Mouse (Mus musculus): ENCODE results near the gene Dao.
A peak's percentile ranks its signal among the peaks of the same experiment; 100 is the strongest.

Dao gene

DNA sequence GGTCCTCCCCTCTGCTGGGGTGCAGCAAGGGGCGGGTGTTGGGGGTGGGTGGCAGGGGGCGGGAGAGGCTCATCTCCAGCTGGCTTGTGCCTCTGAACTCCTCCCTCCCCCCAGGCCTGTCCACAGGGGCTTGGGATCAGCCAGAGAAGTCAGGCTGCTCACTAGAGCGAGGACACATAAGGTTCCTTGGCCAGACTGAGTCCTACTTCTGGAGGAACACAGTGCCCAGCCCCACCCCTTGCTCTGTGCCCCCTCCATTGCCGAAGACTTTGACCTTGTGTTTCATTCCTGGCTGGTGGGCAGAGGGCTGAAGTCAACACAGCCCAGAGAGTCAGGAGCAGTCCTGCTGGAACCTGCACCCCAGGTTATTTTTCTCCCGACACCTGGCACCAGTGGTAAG, at the start of gene Dao:
Dao (plus strand) TSS at position 162 of the 400 bp plus-strand sequence.
- no peak for DNase-seq

DNA sequence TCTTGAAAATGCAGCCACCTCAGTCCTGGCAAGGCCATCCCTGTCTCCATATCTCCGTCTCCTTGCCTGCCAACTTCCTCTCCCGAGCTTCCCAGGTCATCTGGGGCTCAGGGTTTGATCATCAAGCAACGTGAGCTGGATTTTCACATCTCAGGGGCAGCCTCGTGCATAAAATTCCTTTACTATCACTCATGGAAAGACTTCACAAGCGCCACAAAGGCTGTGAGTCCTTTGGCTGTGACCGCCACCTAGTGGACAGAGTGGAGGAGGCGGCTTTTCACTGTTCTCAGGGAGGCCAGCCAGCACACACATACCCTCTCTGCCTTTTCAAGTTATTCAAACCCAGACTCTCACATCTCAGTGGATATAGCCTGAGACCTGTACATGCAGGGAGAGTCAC, 49.1 kb upstream of the Dao start:
- DNase-seq = peak; percentile 86

DNA sequence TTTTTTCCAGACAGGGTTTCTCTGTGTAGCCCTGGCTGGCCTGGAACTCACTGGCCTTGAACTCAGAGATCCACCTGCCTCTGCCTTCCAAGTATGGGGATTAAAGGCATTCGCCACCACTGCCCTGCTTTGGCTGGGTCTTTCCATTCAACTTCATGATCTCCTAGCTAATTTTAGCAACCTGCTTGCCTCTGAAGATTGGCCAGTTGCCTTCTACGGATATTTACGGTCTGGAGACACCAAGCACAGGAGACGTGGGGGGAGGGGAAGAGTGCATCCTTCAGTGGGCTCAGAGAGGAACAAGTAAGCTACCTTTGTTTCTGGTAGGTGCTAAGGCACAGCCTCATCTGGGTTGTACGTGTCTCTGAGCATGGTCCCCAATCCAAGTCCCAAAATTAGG, 48.2 kb upstream of the Dao start:
- peak; percentile 33 for DNase-seq

DNA sequence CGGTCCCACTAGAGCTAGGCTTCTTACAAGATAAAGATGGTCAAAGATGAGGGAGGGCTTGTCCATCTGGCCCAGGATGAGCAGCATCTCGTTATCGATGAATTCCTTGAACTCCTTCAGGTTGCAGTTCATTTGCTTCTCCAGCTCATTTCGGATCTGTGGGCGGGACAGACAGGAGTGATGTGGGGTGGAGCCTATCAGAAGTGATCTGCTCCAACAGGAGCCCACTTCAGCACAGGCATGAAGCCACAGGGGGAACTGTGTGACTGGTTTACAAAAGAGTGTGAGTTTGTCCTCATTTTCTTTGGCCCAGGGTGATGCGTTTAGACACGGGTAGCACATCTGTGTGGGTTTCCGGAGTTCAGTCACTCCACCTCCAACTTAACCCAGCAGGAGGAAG, 47.8 kb upstream of the Dao start:
- no peak for DNase-seq

DNA sequence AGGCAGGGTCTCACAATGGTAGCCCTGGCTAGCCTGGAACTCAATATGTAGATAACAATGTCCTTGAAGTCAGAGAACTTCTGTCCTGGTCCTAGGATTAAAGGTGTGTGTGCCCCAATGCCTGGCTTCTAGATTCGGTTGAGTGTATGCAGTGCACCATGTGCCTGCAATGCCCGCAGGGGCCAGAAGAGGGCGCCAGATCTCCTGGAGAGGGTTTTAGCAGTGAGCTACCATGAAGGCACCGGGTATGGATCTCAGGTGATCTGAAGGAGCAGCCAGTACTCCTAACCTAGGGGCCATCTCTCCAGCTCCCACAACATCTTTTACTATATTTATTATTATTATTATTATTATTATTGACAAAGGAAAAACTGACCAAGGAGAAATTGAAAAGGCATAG, 47.0 kb upstream of the Dao start:
- DNase-seq = peak; percentile 84

DNA sequence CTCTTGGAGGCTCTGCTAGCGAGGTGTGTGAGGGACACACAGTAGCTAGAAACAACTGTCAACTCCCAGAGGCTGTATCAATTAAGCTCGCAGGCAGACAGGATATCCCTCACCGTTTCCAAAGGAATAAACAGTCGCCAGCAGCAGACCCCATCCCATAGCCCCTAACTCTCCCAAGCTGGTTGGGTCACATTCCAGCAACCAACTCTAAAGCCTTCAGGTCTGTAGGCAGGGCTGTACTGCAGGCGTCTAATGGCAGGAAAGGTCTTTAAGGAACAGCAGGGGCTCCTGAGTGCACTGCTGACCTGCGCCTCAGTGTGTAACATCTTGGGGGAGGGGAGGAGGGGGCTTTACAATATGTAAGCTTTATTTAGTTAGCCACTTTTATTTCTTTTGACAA, 44.5 kb upstream of the Dao start:
- DNase-seq = no peak

DNA sequence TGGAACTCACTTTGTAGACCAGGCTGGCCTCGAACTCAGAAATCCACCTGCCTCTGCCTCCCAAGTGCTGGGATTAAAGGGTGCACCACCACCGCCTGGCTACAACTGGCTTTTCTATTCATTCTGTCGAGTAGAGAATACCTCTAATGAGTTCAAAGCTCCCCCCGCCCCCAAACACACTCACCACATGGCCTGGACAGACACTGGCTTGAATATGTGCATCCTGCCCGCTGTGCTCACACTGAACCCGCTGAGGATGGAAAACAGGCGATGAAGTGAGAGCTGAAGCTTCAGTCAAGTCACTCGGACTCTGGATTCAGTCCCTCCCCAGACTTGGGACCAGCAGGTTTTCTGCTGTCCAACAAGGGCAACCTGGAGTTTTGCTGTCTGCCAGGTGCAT, 43.1 kb upstream of the Dao start:
- no peak for DNase-seq

DNA sequence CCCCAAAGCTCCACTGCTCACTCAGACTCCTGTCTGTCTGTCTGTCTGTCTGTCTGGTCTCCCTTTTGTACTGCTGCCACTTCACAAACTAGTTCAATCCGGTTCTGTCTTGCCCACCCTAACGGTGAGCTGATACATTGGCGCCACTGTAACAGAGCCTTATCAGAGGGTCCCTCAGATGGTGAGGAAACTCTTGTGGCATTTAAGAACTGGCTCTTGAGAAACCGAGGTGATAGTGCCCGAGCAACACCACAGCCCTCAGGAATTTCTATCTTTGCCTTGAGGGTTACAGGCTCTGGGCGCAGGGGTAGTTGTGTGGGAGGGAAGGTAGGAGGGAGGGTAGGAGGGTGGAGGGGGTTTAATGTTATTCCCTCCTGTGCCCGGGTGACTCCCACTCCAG, 41.7 kb upstream of the Dao start:
- DNase-seq = no peak

DNA sequence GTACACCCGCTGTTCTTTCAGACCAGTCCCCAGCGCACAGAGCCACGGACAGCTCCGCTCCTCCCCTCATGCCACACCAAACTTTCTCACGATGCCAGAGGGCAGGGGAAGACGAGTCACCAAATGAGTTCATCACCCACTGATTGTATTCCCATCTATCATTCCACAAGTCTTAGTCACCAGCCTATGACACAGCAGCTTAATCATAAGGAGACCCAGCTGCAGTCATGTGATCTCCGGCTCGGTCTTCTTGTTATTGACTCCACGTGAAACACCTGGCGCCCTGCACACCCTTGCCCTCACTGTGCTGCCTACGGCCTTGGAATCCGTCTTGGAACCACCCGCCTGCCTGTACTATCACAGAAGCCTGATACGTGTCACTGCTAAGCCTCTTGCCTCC, 38.5 kb upstream of the Dao start:
- no peak for DNase-seq

DNA sequence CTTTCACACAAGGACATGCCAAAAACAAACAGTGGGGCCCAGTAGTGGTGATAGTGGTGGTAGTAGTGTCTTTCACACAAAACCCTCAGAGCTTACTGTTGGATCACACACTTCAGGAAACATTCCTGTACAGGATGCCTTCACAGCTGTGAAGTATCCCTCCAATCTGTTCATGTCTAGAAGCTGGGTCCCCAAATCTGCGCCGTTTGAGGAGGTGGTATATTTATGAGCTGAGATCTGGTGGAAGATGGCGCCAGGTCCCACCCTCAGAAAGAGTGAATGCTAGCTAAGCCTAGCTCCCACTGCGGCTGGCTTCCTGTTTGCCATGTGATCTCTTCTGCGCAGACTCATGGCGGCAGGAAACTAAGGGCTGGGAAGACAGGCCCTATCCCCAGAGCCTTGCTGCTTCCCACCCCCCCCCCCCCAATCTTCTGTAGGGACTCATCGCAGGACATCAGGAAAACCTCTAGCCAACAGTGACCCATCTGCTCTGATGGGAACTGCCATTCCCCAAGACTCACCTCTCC, 37.8 kb upstream of the Dao start:
- DNase-seq = no peak

DNA sequence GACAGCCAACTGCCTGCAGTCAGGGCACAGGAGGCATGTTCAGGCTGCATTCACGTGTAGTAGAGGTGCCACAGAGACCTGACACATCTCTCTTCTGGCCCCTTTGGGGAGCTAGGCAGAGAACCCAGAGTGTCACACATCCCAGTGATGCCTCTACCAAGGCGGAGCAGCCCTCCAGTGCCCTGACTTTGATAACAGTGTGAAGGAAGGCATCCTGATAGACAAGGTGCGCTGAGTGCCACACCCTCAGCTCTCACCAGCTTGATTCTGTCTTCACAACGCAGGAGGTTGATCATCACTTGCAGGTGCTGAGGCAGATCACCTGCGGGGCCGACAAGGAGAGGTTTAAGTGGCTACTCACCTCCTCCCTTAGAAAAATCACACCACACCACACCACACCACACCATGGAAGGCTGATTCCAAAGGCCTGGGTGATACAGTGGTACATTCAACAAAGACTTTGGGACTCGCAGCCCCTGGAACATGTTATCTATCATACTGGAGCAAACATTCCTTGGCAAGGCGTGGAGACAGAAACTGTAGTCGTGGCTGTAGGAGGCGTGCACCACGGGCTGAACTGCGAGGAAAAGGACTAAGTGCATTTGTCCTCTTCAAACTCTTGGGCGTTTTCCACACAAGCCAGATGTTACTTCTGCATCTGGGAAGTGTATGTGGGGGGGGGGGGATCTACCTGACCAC, 36.9 kb upstream of the Dao start:
- DNase-seq = no peak

DNA sequence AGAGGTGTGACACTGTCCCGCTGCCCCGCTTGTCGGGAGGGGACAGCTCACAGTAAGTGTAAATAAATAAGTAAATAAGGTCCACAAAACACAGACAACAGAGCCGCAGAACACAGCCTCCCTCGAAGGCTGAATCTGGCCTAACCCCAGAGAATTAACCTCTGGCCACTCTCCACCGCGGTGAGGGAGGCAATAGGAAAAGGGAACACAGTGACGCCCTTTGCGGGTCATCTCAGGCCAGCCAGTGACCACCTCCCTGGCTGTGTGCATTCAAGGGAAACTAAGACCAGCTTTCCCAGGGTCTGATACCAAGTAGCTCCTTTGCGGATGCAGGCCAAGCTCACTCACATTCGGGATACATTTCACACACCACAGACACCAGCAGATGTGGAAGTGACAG, 35.1 kb upstream of the Dao start:
- DNase-seq = no peak

DNA sequence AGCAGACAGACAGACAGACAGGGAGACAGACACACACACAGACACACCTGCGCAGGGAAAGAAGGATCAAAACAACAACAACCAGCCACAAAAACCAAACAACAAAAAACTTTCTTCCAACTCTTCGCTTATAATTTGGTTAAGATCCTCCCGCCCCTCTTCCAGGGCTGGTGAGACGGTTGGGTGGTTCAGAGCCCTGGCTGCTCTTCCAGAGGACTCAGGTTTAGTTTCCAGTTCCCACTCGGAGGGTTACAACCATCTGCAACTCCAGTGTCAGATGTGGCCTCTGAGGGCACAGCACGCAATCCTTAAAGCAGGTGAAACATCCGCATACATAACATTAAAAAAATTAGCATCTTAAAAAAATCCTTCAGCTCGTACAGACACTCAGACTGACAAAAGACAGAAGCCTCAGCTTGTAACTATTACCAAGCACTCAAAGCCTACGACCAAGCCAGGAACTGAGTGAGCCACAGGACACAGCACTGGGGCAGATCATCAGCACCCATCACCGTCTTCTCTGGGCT, 32.0 kb upstream of the Dao start:
- no peak for DNase-seq

DNA sequence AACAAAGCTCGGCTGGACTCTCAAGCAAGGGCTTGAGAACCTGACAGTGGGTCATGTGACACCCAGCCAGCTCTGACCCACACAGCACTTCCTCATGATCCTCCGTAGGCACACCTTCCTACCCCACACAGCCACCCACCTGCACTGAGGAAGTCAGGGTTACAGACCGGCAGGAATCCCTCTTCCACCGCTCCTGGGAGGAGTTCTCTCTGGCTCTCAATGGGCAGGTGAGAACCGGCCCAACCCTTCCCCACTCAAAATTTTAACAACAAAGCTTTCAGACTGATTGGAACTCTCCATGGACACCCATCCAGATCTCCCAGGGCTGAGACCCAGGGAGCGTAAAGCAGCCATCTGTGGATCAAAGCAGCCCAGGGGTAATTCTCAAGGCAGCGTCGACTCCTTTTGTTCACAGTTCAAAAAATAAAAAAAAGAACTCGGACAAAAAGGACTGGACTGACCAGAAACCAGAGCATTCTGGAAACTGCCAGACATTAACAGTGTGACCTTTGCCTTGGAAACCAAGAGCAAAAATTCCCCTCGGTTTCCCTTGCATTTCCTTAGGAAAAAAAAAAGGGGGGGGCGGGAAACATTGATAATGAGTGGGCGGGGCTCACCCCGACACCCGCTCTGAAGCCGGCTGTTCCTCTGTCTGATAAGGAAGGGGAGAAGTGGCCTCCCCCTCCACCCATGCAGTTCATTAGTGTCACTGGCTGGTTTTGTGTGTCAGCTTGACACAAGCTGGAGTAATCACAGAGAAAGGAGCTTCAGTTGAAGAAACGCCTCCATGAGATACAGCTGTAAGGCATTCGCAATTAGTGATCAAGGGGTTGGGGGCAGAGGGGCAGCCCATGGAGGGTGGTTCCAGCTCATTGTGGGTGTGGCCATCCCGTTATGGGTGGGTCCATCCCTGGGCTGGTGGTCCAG, 30.7 kb upstream of the Dao start:
- DNase-seq = no peak

DNA sequence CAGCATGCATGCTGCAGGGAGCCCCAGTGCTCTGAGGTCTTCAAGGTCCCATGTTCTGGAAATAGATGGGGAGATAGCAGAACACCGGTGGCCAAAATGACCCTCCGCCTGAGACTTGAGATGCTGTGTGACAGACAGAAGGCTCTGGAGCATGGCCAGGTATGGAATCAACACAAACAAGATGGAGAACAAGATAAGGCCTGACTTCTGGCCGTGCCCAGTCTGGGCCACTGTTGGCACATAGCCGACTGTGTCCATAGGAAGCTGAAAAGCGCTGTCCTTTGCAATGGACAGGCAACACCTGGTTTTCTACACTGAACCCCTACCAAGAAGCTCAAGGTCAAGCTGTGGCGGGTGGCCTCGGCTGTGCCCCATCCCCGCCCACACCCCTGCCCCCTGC, 29.7 kb upstream of the Dao start:
- DNase-seq = no peak

DNA sequence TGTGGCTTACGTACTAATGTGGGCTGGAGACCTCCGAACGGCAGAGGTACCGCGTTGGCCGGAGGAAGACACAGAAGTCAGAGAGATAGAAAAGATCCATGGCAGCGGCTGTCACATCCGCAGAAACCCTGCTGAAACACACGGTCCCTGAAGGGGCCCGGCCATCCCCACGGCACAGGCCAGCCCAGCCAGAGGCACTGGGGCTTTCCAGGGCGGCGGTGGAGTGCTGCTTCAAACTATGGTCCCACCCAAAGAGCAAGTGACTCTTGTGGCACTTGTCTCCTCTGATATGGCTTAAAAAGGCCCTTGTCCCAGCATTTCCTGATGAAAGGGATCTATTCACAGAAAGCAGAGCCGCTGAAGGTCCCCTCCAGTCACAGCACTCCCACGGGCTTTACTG, 28.9 kb upstream of the Dao start:
- DNase-seq = no peak

DNA sequence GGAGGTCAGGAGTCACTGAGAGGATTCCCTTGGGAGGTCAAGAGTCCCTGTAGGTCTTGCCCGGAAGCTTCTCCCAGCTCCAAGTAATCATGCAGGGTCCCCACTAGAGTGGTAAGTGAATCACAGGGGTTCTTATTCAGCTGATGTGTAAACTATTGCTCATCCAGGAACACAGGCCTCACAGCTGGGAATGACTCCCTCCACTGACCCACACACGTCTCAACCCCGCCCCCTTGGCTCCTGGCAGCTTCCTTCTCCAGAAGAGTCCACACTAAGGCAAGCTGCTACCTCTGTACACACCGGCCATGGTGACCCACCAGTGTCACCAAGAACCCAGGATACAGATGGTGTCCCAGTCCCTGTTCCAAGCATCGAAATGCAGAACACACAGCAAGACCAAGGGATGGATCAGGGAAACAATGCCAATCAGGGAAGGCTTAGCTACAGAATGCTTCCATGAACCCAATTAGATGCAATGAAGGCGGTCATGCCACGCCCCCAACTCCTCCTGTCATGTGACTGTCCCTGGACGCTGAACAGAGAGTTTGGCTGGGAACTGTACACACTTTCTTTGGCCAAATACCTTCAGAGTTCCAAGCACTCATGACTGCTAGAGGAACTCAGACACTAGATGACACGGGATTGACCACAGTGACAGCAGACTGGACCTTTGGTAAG, 27.8 kb upstream of the Dao start:
- no peak for DNase-seq

DNA sequence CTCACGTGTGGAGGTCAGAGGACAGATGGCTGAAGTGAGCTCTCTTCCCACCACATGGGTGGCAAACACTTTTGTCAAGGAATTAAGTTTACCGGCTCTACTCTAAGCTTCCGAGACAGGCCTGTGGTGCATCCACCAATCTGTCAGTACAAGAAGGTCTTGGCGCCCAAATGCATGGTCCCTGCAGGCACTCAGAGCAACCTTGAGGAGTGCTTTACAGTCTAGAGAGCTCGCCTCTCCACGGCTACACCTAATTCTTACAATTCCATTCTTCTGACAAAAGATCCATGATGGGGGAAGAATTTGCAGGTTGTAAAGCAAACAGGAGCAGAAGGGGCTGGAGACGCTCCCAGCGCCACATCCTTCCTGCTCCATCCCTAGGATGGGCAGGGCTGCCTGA, 26.9 kb upstream of the Dao start:
- DNase-seq = no peak

DNA sequence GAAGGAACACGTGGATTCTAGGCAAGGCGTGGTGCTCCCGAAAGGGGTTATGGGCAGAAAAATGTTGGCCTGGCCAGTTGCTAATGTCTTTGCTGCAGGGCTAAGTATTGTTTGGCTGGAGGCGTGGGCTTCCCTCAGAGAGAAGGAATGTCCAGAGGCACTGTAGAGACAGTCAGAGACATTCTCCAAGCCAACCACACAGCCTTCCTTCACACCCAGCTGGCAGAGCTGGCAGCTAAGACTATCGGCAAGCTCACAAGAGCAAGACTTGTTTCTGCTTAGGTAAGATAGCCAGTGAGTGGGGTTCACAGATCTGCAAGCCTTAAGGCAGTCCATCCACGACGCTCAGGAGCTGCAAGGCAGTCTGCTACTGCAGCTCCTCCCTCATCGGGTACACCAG, 26.2 kb upstream of the Dao start:
- DNase-seq = no peak

DNA sequence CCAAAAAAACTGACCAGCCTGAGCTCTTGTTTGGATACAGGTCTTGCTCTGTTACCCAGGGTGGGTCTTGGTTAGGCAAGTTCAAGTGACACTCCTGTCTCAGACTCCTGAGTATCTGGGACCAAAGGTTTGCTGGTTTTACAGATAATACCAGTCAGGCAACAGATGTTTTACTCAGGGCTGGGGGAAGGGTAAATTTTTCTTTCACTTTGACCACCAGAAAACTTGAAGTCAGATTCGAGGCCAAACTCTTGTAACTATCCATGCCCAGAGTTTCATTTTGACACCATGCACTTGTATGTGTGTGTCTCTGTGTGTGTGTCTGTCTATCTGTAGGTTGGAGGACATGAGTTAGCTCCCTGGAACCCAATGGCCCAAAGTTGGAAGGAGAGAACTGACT, 23.0 kb upstream of the Dao start:
- DNase-seq = no peak

DNA sequence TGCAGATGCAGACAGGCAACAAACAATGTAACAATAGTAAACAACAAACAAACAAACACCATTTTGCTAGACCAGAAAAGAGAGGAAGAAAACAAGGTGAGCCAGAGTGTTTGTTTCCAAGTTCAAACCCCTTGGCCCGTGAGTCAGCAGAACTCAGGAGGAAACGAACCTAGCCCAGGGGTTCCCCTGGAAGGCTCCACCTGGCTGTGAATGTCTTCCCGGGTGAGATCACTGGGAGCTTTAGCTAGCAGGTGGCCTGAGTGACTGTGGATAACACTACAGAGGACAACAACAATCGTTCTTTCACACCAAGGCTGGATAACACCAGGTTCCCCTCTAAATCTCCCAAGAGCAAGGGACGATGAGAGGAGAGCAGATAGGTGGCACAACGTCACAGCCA, 22.3 kb upstream of the Dao start:
- no peak for DNase-seq

DNA sequence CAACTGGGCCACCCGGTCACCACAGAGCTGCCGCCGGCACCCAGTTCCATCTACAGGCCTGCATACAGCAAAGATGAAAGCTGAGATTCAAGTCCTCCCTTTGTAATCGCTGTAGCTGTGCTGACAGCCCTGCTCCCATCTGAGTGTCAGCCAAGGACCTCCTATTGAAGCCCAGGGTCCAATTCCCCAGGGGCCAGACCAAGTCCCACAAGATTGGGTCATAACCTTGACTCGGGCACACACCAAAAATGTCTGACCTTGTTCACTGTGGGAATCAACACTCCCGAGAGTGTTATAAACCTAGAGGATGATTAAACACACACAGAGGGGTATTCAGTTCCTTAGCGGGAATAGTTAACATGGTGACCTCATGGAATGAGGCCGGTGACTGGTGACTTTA, 21.7 kb upstream of the Dao start:
- no peak for DNase-seq

DNA sequence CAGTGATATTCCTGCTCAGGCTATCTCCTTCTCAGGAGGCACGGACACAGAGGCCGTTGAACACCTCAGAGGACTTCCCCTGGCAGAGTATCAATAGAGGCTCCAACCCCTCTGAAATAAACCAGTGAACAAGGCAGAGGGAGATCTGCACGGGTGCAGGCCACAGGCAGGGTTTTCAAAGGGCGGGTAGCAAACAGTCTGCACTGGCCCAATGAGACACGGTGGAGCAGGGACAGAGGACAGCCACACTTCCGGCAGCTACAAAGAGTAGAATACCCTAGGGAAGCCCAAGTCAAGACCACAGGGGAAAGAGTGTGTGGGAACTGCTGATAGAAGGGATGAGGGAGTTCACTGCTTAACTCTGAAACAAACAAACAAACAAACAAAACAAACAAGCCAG, 20.0 kb upstream of the Dao start:
- DNase-seq = no peak

Measured in cerebellum, adult 9-10 months (tissue).